Mouse (Mus musculus) layer of hippocampus, adult 18-20 months (tissue): ENCODE data around the gene Zic5. TPM values are rescaled to one million over a fixed set of nuclear protein-coding genes. Genes with fewer than 3 reads are reported as not detected.
A peak's percentile ranks its signal among the peaks of the same experiment; 100 is the strongest.
"Not testable (repeated sequence)": the region's sequence is repeated elsewhere in the genome, so short reads cannot be mapped to it uniquely, and the experiment has no call there.

ENCODE experiments used
- DNase-seq, 2 experiments: peaks; one replicate each; pipeline ENCODE4 v3.0.0; 2022; ENCODE audit warnings: low spot score in 2 of 2
- total RNA-seq, 2 experiments: library from RNA; stranded (reverse); gene quantifications; 2 replicates each; pipeline ENCODE4 v1.2.3; 2021

Zic5 gene
- total RNA-seq, 2 experiments from 2014 or later, result 3.0 to 5.1 TPM

DNA sequence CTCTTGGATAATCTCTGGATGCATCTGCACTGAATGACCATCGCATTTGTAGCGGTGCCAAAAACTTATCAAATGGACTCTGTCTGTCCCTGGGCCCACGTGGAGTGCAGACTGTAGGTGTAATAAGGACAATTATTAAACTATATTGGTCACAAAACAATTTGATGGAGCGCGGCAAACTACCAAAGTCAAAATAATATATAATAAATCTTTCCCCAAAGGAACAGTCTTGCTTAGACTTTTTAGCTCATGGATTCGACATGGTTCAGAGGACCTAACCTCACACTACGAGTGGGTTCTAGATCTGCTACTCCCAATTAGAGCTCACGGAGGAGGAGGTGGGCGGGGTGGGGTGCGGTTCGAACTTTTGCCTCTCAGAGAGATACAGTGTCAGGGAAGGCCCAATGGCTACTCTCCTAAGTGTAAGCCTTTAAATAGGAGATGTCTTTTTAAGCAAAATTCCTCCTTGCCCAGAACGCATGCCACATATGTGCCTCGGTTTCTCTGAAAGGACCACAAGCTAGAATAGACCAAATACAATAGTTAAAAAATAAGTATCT is 534 bp upstream of the Zic5 start:
- DNase-seq, result no peak

DNA sequence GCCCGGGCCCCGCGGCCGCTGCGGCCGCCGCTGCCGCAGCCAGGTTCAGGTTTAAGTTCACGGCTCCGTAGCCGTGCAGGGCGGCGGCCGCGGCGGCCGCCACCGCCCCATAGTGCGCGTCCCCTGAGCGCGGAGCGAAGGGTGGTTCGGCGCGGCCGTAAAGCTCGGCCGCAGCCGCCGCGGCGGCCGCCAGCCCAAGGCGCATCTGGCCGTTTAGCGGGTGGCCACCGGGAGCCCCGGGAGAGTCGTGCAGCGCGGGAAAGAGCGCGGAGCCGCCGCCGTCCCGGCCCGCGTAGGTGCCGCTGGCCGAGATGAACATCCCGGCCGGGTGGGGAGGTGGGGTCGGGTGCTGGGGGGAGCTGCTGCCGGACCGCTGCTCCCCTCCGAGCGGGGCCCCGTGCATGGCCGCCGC is 1.1 kb downstream of the Zic5 start:
- no peak for DNase-seq

DNA sequence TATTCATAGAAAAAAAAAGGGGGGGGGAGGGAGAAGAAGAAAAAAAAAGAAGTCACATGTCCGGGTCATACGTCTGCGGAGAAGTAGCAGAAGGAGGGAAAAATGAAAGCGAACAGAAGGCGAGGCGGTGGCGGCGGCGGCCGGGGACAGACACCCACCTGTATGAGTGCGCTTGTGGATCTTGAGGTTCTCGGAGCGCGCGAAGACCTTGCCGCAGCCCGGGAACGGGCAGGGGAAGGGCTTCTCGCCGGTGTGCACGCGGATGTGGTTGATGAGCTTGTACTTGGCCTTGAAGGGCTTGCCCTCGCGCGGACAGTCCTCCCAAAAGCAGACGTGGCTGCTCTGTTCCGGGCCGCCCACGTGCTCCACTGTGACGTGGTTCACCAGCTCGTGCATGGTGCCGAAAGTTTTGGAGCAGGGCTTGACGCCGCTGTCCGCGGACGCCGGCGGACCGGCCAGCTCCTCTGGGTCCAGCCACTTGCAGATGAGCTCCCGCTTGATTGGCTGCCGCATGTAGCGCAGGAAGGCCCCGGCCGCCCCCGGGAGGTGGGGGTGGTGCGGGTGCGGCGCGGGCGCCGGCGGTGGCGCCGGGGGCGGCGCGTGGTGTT is 1.6 kb downstream of the Zic5 start:
- peak in 1 of 2 experiments; percentile 29 for DNase-seq

DNA sequence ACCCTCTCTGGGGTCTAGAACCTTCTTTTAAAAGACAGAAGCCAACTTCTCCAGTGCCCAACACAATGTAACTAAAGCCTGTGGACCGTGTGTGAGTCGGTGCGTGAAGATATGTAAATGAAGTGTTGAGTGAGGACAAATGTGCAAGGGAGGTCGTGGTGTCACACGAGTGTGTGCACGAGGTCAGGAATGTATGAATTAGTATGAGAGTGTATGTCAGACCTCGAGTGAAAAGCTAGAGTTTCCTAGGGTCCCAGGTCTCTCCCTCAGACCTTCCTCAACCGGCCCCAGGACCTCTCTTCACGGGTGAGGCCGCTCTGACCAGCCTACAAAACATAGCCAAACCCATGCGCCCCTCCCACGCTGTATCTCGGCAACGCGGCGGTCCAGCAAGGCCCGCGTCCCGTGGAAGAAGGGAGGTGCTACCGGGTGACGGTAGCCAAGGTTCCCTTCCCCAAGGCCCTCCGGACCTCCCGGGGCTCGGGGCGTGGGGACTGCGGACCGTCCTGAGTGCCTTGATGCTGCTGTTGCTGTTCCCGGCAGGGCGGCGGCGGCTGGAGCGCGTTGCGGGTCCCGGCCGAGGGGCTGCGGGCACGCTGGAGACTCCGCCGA is 2.3 kb downstream of the Zic5 start:
- peak in 1 of 2 experiments; percentile 17 for DNase-seq

DNA sequence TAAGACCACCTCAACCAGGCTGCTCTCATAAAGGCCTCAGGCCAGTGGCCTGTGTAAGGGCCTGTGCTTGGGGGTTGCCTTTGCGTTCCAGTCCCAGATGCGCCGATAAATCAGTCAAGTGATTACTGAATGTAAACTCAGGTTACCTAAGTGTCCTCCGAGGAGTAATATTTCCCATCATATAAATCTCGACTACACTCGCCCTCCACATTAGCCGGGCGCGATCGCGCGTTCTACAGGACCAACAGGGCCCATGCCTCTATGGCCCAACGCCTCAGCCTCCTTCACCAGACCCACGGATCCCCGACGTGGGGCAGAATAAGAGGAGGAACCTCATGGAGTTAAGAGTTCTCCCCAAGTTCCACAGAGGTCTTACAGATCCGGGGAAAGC is 2.8 kb downstream of the Zic5 start:
- DNase-seq, result no peak

DNA sequence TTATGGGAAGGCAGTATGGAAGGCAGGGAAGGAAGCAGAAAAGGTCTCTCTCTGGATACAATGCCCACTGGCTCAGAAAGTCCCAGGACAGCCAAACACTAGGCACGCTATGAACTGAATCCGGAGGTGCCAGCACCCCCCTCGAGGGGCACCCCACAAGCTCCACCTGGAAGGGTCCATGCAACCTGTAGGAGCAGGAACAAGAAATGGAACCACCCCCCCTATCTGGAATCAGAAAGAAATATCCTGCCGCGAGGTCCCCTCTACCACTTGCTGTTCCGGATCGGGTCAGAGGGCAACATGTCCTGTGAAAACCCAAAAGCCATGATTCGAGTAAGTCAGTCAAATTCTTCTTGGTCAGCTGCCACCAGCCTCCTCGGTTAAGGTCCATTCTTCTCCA is 3.5 kb downstream of the Zic5 start:
- no peak for DNase-seq

GRCm38 (mm10) chr14:122461500-122461899 is 4.0 kb downstream of the Zic5 start:
- DNase-seq, result no peak

DNA sequence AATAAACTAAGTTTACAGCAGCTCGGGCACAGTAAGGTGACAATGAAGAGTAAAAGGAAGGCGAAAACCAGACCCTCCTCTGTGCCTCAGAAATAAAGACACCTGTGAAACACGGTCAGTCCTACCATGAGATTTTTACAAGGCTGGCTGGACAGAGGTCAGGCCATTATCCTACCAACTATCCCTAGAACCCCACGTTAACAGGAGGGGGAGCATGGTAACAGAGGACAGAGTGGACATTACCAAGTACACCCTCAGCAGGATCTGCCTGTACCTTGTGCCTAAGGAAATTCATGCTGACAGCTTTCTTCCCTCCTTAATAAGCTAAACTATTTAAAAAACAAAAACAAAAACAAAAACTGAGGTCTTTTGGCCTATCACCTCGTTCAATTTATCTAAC is 5.3 kb downstream of the Zic5 start:
- no peak for DNase-seq

DNA sequence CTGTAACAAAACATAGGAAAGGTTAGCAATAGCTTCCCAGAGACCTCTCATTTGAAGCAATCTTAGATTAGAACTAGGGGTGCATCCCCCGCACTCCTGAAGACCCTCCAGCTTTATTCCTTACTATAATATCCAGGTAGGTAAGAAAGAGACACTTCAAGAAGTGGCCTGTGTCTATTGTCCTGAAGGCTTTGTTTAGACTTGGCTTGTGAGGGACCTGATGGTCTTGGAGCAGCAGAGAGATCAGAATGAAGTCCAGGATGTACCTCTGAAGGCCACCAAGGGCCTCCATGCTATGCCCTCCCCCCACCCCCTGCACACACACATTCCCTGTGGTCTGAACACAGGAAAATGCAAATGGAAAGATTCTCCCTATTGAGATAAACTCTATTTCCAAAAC is 5.7 kb downstream of the Zic5 start:
- no peak for DNase-seq

DNA sequence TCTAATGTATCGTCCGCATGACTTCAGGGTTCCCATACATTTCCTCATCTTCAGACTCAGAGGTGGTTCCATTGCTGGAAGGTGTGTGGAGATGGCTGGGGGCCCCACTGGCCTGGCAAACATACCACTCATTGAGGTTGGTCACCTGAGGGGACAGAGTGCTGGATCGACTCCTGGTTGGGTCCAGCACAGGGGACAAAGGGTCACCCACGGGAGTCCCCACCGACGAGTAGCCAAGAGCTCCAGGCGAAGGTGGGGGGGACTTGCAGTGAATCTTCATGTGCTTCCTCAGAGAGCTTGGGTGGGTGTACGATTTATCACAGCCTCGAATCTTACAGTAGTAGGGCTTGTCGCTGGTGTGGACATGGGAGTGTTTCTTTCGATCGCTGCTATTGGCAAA is 6.1 kb downstream of the Zic5 start:
- DNase-seq, result not testable (repeated sequence)

GRCm38 (mm10) chr14:122455562-122455958 is 9.9 kb downstream of the Zic5 start:
- no peak for DNase-seq

DNA sequence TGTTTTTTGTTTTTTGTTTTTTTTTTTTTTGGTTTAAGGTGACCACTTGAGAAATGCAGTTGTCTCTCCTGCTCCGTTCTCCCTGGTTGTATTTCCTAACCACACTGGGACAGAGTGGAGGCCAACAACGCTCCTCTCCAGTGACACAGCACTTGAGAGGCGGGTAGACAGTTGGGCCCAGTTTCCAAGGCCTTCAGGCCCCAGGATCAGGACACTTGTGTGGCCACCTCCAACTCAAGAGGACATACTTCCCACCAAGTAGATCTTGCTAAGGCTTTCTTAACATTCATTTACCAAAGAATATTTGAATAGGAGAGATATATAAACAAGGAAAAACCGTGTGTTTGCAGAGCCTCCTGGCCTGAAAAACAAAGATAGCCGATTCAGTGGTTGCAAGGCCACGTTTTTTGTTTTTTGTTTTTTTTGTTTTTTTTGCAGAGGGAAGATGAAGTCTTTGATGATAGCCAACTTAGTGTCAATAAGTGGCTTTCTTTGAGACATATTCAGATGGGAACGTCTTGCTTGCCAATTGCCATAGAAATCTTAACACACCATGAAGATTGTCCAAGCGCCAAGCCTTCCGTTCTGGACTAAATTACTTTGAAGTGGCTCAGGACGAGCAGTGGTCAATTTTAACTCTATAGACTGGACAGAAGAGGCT is 10.4 kb downstream of the Zic5 start:
- peak in 1 of 2 experiments; percentile 32 for DNase-seq

DNA sequence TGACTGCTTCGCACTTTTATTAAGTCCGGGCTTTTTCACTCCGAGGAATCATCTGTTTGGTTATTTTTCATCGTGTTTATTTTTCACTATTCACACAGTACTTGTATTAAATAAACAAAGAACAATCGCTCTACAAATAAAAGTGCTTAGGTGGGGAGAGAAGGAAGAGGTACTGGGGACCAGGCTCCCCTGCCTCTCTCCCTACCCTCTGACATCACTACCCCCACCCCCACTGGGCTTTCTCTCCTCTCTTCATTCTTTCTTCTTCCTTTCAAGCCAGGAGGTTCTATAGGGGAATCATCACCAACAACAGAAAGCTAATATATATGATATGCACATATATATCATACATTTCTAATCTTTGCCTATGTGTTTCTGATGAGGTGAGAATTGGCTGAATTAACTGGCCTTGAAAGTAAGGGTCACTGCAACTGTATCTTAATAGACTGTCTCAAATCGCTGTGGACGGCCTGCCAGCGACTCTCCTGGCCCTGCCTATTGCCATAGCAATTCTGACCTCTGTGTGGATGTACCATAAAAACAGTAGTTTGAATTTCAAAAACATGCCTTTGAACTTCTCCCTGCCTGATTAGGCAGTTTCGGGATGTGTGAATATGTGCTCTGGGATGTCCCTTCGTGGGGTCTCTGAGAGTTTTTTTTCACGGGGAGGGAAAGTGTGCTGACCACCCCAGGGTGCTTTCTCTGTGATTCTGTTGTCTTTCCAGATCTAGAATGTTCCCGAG is 11.3 kb downstream of the Zic5 start:
- no peak for DNase-seq

DNA sequence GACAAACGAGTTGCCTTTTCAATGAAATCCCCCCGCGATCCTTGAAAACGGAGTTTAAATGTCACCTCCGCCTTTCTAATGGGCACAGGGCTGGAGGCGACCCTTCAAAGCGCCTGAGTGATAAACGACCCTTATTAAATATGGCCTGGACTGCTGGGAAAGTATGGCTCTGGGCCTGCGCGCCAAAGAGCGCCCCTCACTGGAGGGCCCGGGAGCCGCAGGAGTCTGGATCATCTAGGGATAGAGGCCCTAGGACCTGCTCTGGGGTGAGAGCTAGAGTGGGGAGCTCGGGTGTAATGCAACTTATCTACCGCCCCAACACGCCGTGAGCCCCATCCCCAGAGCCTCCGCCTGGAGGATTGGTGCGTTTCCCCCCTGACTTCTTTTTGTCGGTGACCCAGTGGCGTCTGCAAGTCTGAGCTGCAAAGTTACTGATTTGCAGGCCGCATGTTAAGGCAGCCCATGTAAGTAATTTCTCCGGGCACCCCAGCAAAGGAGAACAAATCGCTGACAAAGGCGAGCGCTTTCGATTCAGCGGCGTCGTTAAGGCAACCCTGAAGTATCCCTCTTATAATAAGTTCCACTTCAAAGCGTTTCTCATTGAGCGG is 12.0 kb downstream of the Zic5 start:
- DNase-seq, result peak in 1 of 2 experiments; percentile 58

DNA sequence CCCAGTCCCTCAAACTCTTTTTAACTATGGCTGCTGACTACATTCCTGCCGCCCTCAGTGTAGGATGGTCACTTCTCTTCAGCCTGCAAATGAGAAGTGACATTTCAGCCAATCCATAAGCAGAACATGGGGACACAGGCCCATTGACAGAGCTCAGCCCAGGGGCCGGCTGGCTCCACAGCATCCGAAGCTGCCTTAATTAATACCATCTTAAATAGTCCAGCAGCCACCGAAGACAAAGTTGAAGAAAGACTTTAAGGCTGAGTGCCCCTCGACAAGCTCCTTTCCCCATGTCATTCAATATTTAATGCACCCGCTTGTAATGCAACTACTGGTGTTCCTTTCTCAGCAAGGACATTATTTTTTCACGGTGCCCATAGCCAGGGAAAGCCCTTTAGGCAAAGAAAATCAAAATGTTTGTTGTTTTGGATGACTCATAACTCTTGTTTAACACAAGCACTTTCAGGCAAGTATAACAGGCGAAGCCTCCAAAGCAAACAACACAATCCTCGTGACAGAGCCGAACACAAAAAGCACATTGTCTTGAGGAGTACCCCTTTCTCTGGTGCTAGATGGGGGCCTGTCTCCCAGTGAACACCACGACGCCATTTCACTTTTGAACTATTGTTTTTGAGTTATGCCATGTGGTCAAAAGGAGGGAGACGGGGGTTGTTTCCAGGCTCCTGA is 12.6 kb downstream of the Zic5 start:
- DNase-seq, result peak in 1 of 2 experiments; percentile 5

DNA sequence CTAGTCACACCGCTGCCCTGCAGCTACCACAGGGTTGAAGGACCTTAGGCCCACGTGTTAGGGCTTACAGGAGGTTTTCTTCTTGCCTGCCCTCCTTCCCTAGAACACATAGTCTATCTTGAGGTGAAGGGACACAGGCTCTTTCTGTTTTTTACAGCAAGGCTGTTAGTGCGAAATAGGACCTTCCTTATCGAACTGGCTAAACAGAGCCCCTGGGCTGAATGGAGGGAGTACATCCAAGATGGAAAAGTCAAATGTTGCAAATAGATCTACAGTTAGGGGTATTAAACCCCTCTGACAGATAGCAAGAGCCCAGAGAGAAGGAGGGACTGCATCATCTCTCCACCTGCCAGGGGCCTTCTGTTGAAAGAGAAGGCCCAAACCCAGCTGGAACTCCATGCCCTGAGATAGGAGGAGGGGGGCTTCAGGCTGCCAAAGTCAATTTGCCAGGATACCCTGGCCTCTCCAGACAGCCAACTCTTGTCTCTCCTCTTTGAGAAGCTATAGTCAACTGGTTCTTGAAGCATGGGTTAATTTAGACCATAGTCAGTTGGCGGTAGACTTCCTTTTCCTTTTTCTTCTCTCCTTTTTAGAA is 13.8 kb downstream of the Zic5 start:
- DNase-seq, result no peak

GRCm38 (mm10) chr14:122450496-122451382 is 14.7 kb downstream of the Zic5 start, which contains the start of gene Gm5089:
Gm5089 (minus strand) TSS chr14:122451115.
- peak in 1 of 2 experiments; percentile 54 for DNase-seq

DNA sequence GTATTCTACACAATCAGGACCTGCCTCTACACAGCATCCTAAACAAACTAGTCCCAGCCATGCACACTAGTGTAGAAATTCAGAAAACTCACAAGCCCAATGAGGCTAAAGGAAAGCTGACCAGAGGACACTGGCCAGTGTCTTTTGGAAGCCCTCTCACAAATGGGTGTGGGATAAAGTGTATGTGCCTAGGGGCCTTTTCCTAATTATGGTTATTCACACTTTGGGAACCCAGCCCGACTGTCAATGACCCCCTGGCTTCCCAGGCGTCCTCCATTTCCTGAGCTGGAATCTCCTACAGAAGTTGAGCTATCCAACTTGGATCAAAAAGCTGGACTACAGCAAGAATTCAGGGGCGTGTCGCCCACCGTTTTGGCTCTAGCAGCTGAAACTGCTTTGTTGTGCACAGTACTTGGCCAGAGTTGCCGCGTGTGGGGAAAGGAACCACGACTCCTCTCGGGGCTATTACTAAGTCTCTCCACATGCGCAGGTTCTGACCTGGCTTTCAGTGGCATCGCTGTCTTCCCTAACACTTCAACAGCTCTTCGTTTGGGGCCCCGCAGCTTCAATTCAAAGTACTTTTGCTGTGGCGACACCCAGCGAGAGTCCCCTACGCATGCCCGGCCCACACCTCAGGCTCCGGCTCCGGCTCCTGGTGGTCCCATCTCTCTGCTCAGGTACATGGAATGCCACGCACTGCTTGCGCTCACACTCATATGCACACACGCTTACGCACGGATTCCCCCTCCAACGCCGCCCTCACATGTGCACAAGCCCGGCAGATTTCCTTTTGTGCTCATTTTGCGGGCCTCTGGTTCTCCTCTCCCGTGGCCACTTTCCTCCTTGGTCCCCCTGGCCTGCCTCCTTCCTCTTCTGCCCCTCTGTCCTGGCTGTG is 15.6 kb downstream of the Zic5 start:
- DNase-seq, result peak in 1 of 2 experiments; percentile 7
